Mouse (Mus musculus) layer of hippocampus, adult 9-10 months (tissue): ENCODE measurements around the gene Col4a4.

Experiments used
- DNase-seq: peaks from one replicate; pipeline ENCODE4 v3.0.0; 2022; ENCODE audit warnings: low spot score

Gene Col4a4

GRCm38 (mm10) chr1:82577915-82578314 is 8.7 kb downstream of the Col4a4 start:
- no peak for DNase-seq

DNA sequence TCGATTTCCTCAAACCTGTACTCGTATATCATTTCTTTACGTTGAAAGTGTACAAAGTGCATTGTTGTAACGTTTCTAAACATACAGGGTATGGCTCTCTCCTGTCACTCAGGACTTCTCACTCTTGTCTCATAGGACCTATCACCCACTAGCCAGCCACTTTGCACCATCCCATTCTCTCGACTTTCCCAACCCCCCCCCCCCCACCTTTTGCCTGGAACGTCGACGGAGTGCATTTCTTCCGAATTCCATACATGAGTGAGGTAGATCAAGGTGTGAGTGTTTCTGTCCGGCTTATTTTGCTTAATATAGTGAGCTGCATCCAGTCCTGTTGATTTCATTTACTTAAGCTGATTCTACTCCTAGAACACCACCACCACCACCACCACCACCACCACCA is 9.3 kb downstream of the Col4a4 start:
- no peak for DNase-seq

GRCm38 (mm10) chr1:82576182-82576581 is 10.5 kb downstream of the Col4a4 start:
- DNase-seq, result no peak

GRCm38 (mm10) chr1:82575681-82576080 is 11.0 kb downstream of the Col4a4 start:
- DNase-seq, result no peak

- no peak for DNase-seq
Observed at GRCm38 (mm10) chr1:82571758-82572157, 14.9 kb downstream of the Col4a4 start.

GRCm38 (mm10) chr1:82569405-82569804 is 17.2 kb downstream of the Col4a4 start:
- DNase-seq, result no peak

- DNase-seq, result no peak
Observed at GRCm38 (mm10) chr1:82560223-82560622, 26.4 kb downstream of the Col4a4 start.

DNA sequence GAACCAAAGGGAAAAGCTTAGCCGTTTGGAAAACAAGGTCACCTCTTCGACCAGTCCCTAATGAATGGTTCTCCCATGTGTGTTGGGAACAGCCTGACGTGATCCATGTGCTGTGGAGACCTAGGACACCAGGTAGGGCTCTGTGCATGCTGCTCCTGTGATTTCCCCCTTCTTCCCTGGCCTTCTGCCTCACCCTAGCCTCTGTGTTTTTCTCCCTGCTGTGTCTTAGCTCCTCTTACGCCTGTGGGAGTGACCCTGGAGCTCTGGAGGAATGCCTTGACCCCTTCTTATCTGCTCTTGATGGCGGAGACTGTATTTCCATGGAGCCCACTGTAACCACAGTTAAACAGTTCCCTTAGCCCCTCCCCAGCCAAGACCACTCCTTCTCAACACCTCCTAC is 31.8 kb downstream of the Col4a4 start:
- no peak for DNase-seq

GRCm38 (mm10) chr1:82554443-82554850 is 32.2 kb downstream of the Col4a4 start:
- no peak for DNase-seq

DNA sequence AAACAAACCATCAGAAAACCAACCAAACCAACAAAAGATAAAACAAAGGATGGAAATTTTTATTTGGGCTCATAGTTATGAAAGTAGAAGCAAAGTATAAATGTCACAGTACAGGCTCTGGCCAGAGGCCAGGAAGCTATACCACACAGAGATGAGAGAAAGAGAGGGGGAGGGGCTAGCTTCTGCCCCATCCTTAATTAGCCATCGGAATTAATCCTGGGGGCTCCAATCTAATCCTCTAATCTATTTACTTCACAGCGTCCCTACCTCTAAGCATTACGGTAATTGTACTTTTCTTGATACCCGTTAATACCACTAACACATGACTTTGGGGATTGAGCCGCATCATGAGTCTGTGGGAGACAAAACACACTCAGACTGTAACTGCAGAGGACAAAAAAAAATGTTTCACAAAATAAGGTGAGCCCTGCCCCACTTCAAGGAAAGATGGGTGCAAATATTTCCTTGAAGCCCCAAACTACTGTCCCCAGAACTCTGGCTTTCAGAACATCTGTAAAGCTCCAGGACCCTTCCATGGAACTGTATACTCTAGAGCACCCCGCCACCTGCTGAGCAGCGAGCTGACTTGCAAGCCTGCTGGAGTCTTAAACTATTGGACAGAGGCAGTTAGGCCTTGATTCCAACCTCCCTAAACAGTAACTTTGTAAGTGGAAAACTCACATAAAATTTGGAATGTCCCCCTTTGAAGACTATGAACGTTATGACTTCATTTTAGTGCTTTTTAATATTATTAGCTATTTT is 41.3 kb downstream of the Col4a4 start:
- DNase-seq, result no peak

- no peak for DNase-seq
Observed at GRCm38 (mm10) chr1:82544419-82545185, 42.0 kb downstream of the Col4a4 start.

GRCm38 (mm10) chr1:82543934-82544333 is 42.7 kb downstream of the Col4a4 start:
- DNase-seq, result no peak

- no peak for DNase-seq
Observed at GRCm38 (mm10) chr1:82540056-82540455, 46.6 kb downstream of the Col4a4 start.

DNA sequence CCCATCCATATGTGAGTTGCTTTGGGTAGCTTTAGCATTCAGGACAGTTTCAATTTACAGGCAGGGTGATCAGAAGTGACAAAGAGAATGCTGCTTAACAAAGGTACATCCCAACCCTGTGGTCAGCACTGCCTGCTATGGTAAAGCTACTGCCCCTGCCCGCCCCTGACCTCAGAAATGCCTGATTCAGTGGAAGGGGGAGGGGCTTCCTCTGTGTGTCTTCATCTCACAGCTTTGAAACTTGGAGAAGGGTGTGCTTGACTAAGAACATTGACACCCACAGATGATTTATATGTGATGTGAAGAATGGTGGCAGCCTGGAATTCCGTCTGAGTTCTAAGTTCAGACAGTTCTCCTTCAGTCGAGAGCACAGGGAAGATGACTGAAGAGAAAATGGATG is 48.8 kb downstream of the Col4a4 start:
- no peak for DNase-seq

DNA sequence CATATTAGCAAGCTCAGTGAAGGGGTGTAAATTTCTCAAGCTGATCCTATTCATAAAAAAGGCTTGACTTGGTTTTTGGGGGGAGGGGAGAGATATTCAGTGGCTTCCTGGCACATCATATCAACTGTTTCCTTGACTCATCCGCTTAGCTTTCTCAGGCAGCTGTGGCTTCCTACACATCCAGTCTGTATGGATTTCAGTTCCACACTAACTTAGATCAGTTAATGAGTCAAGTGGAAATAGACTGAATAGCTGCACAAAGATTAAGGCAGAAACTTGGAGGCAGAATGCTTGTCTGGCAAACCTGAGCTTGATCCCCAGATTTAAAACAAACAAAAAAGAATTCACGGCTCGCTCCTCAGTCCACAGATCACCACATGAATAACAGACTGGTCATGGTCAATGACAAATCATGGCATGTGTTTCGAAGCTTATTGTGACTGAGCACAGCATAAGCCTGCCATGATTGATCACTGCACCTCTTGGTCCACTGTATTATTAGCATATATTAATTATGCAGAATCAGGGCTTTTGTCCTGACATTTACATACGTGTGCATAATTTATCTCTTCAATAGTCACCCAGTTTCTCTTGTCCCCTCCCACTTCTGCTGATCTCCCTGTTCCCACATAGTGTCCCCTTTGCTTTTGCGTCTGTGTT is 50.0 kb downstream of the Col4a4 start:
- DNase-seq, result peak; percentile 17

GRCm38 (mm10) chr1:82527931-82528330 is 58.7 kb downstream of the Col4a4 start:
- no peak for DNase-seq

DNA sequence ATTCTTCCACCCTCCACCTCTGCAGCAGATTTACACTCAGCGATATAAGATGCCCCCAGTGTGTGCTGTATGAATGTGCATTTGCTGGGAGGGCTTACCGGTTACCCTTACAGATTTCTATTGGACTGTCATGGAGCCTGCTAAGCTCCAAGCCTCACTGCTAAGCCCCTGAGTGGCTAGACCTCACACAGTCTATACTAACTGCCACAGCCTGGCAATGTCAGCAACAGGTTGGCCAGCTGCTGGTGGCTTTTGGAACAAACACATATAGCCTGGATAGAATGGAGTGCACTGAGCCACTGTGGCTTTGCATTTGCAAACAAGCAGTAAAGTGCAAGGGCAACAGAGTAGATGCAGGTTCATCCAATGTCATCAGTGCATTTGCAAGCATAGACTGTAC is 94.7 kb downstream of the Col4a4 start:
- DNase-seq, result no peak

- no peak for DNase-seq
Observed at GRCm38 (mm10) chr1:82486371-82486770, 100.3 kb downstream of the Col4a4 start.

DNA sequence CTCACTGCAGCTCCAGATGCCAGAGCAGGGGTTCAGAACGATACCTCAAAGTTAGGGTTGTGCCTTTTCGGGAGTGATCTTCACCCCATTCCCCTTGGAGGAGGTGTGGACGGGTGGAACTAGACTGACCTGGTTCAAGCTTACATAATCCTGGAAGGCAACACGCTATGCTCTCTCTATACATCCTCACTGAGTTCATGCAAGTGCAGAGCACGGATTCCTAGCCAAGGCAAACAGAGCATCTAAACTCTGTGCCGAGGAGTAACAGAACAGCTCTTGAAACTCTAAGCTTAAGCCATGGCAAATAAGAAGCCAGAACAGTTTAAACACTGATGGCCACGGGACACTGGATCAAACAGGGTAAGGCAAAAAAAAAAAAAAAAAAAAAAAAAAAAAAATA is 104.3 kb downstream of the Col4a4 start:
- DNase-seq, result no peak

- DNase-seq, result no peak
Observed at GRCm38 (mm10) chr1:82479696-82480487, 106.8 kb downstream of the Col4a4 start.

DNA sequence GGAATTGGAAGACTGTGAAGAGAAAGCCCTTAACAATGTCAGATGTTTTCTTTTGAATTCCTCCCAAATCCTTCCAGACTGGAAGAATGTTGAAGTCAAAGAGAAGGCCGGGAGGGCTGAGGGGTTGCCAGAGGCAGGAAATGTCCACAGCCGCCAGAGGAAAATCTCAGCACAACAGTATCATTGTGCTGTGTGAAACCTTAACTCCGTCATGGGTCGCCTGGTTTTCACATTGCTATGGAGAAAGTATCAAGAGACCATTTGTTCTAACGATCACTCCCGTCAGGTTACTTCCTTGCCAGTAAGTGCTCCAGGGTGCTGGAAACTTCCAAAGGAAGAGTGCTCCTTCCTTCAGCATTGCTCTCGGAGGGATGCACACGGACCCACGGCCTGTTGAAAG is 109.9 kb downstream of the Col4a4 start:
- DNase-seq, result no peak

GRCm38 (mm10) chr1:82476256-82476655 is 110.4 kb downstream of the Col4a4 start:
- peak; percentile 31 for DNase-seq
